Mouse (Mus musculus) forelimb bud, embryonic 11.5 days (tissue): ENCODE data around the gene Tmprss11f.
"Not testable (repeated sequence)": the region's sequence is repeated elsewhere in the genome, so short reads cannot be mapped to it uniquely, and the experiment has no call there.

Source experiments
- DNase-seq: peaks from one replicate; pipeline ENCODE4 v3.0.0-alpha.2; 2012; ENCODE audit warnings: low read depth, low spot score

The Tmprss11f gene

DNA sequence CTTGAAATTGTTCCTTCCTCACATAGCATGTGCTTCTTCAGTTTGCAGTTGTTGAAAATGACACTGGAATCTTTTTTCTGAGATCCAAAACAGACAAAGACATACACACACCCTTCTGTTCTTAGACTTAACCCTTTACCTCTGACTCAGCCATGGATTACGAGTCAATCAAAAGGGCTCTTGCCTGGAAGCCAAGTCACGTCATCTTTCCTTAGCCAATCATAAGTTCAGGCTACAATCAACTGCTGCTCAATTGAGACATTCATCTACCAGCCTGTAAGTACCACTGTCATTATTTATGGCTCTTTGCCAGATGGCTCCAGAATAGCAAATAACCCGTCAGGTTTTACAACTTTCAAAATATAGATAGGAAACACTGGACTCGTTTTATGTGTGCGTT is at the start of gene Tmprss11f:
TSS of gene Tmprss11f (minus strand) at position 101 of the 400 bp plus-strand sequence.
- no peak for DNase-seq

DNA sequence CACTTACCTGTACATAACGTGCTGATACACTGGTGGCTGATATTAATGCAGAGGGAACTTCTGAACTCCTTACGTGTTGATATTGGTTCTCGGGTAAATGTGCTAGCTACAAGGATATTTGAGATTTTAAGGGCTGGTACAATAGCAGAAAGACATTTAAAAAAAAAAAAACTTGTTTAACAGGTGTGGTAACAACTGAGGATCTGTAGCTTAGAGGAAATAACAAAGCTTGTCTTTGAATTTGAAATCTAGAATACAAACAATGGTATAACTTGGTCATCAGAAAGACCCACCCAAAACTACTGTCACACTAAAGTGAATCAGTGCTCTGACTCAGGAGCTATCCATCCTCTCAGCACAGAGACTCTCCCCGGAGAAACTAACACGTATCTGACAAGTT is 44.0 kb upstream of the Tmprss11f start, which contains the start of gene Tmprss11b:
TSS of gene Tmprss11b (minus strand) at position 101 of the 400 bp plus-strand sequence.
- DNase-seq = no peak

DNA sequence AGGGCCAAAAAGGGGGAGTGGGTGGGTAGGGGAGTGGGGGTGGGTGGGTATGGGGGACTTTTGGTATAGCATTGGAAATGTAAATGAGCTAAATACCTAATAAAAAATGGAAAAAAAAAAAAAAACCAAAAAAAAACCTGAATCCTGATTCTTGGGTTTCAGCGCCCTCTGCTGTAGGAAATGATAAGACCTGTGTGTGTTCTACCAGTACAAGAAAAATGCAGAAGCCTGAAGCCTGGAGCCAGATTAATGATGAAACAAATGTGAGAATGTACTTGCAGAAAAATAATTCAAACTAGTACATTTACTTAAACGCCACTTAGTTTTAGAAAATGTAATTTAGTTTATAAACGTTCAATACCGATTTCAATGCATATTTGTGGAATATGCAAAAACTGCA is 17.0 kb upstream of the Tmprss11f start:
- peak; percentile 17 for DNase-seq

DNA sequence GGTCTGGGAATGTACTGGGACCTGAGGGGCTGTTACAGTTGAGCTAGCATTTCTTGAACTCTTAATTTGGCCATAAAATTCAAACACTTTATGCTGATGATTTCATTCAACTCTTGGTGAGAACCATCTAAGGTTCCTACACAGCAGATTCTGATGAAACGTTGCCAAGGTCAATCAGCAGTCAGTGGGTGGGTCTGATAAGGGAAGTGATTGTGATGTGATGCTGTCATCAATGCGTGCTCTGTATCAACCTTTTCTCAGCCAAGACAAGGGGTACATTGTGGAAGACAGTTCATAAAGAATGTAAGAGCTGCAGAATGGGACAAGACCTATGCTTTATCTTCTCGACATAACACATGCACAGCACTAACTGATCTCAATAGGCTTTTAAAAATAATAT is 8.6 kb upstream of the Tmprss11f start:
- DNase-seq = no peak

DNA sequence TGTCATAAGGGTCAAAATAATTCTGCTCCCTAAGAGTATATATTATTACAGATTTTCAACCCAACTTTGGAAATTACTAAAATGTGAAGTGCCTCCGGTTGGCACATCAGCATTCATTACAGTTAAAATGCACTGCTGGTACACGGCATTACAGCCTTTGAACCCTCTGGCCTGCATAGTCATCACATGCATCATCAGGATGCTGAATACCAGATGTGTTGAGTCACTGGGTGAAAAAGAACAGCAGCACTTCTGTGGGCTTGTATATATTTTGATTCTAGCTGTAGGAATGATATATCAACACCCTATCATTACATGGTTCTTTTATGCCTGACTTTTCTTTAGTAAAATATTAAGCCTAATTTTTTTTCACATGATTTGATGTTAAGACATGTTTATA is 1.5 kb downstream of the Tmprss11f start:
- DNase-seq = no peak

DNA sequence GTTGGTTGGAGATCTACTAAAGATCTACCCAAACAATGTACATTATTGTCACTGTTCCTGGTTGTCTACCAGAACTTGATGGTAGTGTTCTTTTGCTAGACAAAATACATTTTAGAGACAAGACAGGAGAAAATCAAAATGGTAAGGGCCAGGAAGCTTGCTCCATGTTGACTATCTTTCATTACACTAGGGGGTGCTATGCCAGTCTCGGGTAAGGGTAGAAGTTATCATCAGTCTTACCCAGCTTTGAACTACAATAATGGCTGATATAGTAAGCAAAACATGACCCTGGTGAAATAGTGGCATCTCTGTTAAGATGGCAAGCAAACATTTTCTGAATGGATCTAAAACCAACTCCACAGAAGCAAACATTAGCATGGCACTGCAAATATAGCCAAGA is 10.4 kb downstream of the Tmprss11f start:
- no peak for DNase-seq

DNA sequence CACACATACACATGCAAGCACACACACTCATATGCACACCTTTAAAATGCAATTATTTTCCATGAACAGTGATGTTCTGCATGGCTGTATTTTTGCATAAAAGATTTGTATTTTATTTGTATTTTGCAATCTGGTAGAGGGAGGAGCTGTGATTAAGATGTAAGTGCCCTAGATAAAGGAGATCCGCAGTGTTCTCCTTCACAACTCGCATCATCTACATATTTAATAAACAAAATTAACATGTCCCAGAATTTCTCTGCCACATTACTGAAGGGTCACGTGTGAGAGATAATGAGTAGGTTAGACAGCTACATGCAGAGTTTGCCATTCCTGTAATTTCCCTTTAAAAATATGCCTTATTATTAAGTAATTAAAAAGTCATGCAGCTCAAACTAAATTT is 46.3 kb downstream of the Tmprss11f start:
- no peak for DNase-seq

DNA sequence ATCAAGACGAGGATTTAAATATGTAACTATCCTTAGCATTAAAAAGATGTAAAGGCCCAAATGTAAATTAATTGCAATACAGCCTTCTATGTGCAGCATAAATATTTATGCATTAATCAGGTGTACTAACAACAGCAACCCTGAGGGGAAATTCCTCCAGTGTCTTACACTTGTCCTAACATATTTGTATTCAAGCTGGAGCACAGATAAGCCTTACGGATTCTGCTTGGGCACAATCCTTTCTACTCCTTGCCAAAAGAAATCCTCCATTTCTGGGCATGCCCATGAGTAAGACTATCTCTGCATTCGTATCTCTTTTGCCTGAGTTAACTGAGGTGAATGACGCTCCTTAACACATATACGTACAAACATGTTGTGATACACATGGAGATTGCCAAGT is 49.6 kb downstream of the Tmprss11f start:
- DNase-seq = no peak

DNA sequence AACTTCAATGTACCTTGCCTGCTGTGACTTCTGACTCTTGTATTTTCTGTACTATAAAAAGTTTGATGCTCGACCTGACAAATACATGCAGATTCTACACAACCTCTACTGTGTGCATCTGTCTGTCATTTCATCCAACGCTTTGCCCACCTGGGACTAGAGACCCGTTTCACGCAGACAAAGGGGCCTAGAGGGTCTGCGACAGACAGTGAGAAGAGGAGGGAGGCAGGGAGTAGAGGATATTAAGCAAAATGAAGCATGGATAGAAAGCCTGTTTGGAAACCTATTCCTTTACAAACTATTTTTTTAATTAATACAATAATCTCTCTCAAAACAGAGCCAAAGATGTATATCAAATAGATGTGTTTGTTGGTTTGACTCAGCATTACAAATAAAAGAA is 50.2 kb downstream of the Tmprss11f start:
- no peak for DNase-seq

DNA sequence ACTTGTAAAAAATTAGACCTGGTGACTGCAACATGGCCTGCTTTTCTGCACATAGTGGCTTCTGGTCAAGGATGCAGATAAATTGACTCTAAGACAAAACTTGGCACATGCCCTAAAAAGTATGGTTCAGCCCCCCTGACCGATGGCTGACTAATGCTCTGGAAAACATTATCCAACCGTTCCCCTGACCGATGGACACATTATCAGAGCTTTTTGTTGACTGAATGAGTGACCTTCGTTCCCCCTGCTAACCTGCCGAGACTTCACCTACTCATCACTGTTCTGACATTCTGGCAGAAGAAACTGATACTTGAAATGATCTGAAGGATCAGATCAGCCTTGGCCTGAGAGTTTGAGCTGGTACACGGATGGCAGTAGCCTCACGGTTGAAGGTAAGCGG is 53.5 kb downstream of the Tmprss11f start:
- not testable (repeated sequence) for DNase-seq

DNA sequence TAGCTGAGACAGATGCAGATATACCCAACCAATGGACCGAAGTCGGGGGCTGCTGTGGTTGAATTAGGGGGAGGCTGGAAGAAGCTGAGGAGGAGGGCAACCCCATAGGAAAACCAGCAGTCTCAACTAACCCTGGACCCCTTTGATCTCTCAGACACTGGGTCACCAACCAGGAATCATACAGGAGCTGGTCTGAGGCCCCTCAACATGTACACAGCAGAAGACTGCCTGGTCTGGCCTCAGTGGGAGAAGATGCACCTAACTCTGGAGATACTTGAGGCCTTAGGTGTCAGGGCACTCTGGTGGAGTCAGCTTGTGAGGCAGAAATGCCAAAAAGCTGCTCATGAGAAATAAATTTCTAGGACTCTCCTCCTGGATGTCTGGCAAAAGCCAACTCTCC is 85.5 kb downstream of the Tmprss11f start:
- no peak for DNase-seq

DNA sequence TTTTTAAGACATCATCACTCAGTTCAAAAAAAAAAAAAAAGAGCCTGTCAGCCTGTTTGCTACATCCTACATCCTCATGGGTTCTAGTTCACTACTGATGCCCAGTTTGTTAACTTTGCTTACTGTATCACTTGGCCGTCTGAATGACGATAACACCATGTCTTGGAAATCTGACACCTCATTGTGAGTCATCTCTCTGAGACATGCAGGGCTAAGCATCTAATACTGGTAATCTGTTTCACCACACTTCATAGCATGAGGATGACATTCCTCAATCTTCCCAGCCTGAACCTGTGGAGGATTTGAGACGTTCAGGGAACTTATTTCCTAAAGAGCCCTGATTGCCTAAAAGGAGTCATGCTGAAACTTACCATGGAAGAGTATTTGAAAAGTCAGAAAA is 91.6 kb downstream of the Tmprss11f start:
- no peak for DNase-seq

DNA sequence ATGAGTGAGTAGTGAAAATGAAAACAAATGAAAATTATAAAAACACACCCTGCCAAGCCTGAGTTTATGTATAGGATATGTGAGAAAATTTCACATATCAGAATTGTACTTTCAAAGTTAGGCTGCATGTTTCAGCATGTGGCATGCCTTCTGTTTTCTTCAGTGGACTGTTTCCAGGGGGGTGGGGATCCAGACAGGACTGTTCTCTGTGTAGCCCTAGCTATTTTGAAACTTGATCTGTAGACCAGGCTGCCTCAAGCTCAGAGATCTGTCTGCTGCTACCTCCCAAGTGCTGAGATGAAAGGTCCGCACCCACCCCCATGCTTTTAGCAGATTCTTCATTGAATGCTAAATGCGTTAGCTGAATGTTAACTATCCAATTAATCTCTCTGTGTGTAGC is 103.5 kb downstream of the Tmprss11f start:
- peak; percentile 6 for DNase-seq

DNA sequence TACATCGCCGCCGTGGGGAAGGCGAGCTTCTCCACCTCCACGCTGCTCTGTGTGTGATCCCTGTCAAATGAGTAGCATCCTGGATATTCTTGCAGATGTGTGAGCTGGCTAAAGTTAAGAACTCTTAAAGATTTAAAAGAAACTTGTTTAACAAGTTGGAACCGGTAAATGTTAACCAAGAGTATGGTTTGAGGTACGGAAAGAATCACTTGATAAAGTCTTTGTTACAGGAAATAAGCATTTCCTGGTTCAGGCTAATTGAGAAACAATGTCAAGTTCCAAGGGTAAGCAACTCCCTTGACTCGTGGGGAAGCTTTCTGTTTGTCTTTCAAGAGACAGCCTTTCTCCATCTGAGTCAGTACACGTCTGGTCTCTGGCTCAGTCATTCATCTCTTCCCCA is 113.7 kb downstream of the Tmprss11f start, which contains the start of gene Tmprss11g:
TSS of gene Tmprss11g (minus strand) at position 101 of the 400 bp plus-strand sequence.
- DNase-seq = no peak

DNA sequence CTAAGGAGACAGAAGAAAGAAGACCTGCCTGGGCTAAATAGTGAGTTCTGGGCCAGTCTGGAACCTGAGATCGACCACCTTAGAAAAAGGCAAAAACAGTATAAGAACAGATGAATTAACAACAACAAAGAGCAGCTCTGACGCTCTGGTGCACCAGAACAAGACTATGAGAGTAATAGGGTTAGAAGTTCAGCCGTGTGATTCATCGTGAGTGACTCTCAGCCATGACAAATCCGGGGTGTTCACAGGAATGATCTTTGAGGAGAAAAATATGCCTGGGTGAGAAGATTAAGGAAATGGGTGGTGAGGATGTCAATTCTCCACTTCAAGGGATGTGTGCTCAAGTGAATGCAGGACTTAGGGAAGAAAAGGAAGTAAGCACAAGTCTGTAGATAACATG is 120.7 kb downstream of the Tmprss11f start:
- DNase-seq = no peak

DNA sequence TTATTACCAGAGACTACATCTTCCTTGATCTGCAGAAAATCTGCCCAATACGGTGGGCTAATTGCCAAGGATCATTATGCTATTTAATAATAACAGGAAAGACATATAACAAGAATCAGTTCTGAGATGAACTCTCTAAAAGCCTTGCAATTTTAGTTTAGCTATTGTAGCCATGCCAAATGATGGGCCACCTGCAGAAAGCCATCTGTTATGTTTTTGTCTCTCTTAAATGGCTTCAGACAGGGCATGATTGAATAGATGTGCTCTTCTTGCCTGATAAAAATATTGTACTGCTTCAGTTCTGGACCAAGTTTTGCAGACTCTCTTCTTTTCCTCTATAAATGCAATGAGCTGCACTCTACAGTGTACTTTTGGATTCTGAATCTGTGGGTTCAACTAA is 138.8 kb downstream of the Tmprss11f start:
- DNase-seq = no peak

DNA sequence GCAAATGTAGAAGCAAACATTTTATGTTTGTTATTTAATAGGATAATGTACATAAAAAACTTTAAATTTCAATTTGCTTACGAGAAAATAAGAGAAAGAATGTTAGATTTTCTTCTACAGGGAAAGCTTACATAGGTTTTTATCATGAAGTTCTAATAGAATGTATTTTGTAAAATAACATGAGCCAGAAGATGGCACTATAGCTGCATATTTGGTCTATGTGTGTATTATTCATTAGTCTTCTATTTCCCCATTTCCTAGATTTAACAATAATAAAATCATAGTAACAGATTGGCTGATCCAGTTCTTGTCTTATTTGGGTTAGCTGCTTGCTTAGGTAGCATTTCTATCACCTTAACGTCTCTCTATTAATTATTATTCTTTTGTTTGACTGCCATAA is 149.7 kb downstream of the Tmprss11f start:
- no peak for DNase-seq

DNA sequence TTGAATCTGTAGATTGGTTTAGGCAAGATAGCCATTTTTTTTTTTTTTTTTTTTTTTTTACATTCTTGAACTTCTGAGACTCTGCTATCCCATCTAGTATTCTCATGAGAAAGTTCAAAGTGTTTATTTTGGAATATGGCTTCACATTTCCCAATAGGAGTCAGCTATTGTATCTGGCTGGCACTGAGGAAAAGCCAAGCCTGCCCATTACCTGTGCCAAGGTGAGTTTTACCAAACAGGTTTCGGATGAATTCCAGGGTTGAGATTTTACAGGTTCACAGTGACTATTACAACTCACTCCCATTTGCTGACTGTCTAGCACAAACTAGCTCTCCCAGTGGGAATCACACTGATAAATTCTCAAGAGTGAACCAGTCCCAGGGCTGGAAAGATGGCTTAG is 150.2 kb downstream of the Tmprss11f start:
- no peak for DNase-seq

DNA sequence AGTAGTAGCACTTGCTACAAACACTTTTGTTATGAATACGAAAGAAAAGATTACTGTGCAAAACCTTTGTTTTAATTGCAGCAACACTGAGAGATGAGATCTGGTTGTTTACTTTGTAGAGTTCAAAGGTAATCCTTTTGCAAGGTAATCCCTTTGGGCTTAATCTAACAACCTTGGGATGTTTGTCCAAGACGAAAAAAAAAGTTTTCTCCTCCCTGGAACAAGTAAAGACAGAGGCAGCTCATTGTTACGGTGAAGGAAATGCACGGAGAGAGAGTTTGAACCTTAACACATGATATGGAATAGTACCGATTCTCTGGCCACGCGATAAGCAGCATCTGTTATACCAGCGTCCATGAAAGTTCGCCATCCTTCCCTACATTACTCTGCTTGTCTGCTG is 158.4 kb downstream of the Tmprss11f start:
- DNase-seq = no peak
